Comparison of ENCODE assay signal across 8 mouse cellular contexts in genomic region chr11:11822181-11823095, GRCm38 (mm10). TPM values are rescaled to one million over a fixed set of nuclear protein-coding genes. Genes with fewer than 3 reads are reported as not detected.
DNase-seq lines count a peak whose midpoint lies in the region; ATAC-seq and TF ChIP-seq lines count a peak whose summit lies in the region.

No protein-coding gene starts in this region.

- TF ChIP-seq CTCF in E14TG2a.4 (conservative IDR thresholded peaks at IDR 0.05; ENCODE audit: low read length), result no peak

- H3K9me3 ChIP-seq in E14TG2a.4 (ENCODE audit: low read length), result peaks cover 37% of the 10 kb centered on the region
- no peaks in the 10 kb centered on the region for H3K9me3 ChIP-seq in forebrain, embryonic 15.5 days
- H3K9me3 ChIP-seq in liver, embryonic 11.5 days (ENCODE audit: control insufficient read depth, low read length), result no peaks in the 10 kb centered on the region

- 11% methylated on average over 20 of the region's 20 CpGs for WGBS in forebrain, embryonic 15.5 days
- WGBS in liver, embryonic 11.5 days, result 20% methylated on average over 20 of the region's 20 CpGs

- peaks cover 35% of the 10 kb centered on the region for H3K36me3 ChIP-seq in E14TG2a.4 (ENCODE audit: insufficient read depth, low read length)
- H3K36me3 ChIP-seq in forebrain, embryonic 15.5 days, result no peaks in the 10 kb centered on the region
- H3K36me3 ChIP-seq in liver, embryonic 11.5 days (ENCODE audit: control insufficient read depth, insufficient read depth, low read length), result no peaks in the 10 kb centered on the region

- DNase-seq in R1 (ENCODE audit: low read depth, low spot score), result peak; percentile 93
- DNase-seq in liver, embryonic 11.5 days (ENCODE audit: low spot score), result peak; percentile 58
- no peak for DNase-seq in left cerebral cortex, adult 8-10 months (ENCODE audit: low spot score in 2 of 2)
- DNase-seq in T-cell, adult 2 months (ENCODE audit: low spot score), result no peak
- DNase-seq in lung, postnatal 14 days, result no peak

- H3K27ac ChIP-seq in forebrain, embryonic 15.5 days (replicated peaks), result peak overlapping the region; percentile 57
- peak overlapping the region; percentile 90 for H3K27ac ChIP-seq in liver, embryonic 11.5 days (ENCODE audit: low read depth, low read length)

- H3K4me1 ChIP-seq in E14TG2a.4 (replicated peaks; ENCODE audit: low read depth, low read length), result peaks cover 43% of the 10 kb centered on the region
- peaks cover 32% of the 10 kb centered on the region for H3K4me1 ChIP-seq in forebrain, embryonic 15.5 days
- H3K4me1 ChIP-seq in liver, embryonic 11.5 days (replicated peaks; ENCODE audit: control insufficient read depth, insufficient read depth, low read length), result peaks cover 48% of the 10 kb centered on the region

- ATAC-seq in forebrain, embryonic 15.5 days (replicated peaks), result peak; percentile 20; the same call in 1 of the 2 replicates
- ATAC-seq in liver, embryonic 11.5 days (replicated peaks; ENCODE audit: low FRiP score), result peak; percentile 73
- ATAC-seq in megakaryocyte progenitor cell, adult 5-6 weeks (replicated peaks; ENCODE audit: poor library complexity), result no peak

- peak overlapping the region; percentile 37 for H3K9ac ChIP-seq in forebrain, embryonic 15.5 days (replicated peaks)
- H3K9ac ChIP-seq in liver, embryonic 11.5 days (ENCODE audit: low read depth, low read length), result peak overlapping the region; percentile 61

- peak overlapping the region; percentile 63 for H3K4me3 ChIP-seq in E14TG2a.4 (replicated peaks; ENCODE audit: low read length)
- peak overlapping the region; percentile 23 for H3K4me3 ChIP-seq in forebrain, embryonic 15.5 days
- H3K4me3 ChIP-seq in liver, embryonic 11.5 days (ENCODE audit: low read depth, low read length), result no peak overlapping the region

- H3K27me3 ChIP-seq in E14TG2a.4 (ENCODE audit: insufficient read depth, low read length), result no peaks in the 10 kb centered on the region
- H3K27me3 ChIP-seq in forebrain, embryonic 15.5 days, result no peaks in the 10 kb centered on the region
- H3K27me3 ChIP-seq in liver, embryonic 11.5 days (replicated peaks; ENCODE audit: control insufficient read depth, insufficient read depth, low read length), result no peaks in the 10 kb centered on the region

- peak overlapping the region; percentile 41 for H3K4me2 ChIP-seq in forebrain, embryonic 15.5 days (replicated peaks)
- peak overlapping the region; percentile 51 for H3K4me2 ChIP-seq in liver, embryonic 11.5 days

RNA-seq across cellular contexts. Expression of gene Fignl1, which starts 13.7 kb away (rescaled TPM):
- polyA plus RNA-seq in forebrain, embryonic 15.5 days (2015; fragmentation: Nextera tagmentation; extraction: Ambion mirVana), result 26.1 and 29.9 TPM in 2 replicates
- 122 and 151 TPM in 2 replicates for polyA plus RNA-seq in liver, embryonic 11.5 days (2014; fragmentation: Nextera tagmentation; extraction: Ambion mirVana)
- total RNA-seq in left cerebral cortex, adult 8-10 months (2022), result under 1 TPM; 0.67 to 0.89 (median 0.85) TPM
- 60.0 and 75.1 TPM in 2 replicates for total RNA-seq in megakaryocyte progenitor cell, adult 5-6 weeks (2015)
- 82.4 and 96.9 TPM in 2 replicates for total RNA-seq in megakaryocyte progenitor cell, adult 5-6 weeks (2017)

Comparison
In these comparisons a context has a peak if more than half of its experiments do, and no peak if none do; other contexts are left out.
1. DNase-seq: peak in R1 (single experiment) and liver, embryonic 11.5 days (single experiment); none in left cerebral cortex, adult 8-10 months (0 of 2), T-cell, adult 2 months (single experiment) and lung, postnatal 14 days (single experiment).
2. RNA of gene Fignl1, which starts 13.7 kb away (total RNA-seq): 60.0 to 96.9 TPM in megakaryocyte progenitor cell, adult 5-6 weeks; 0.67 to 0.89 TPM in left cerebral cortex, adult 8-10 months; every median in the first group is over 10 times any median in the second.